Mouse (Mus musculus) embryo, embryonic 11.5 days (tissue): ENCODE results near the gene Cox6b1.

Experiments used
- DNase-seq: peaks from one replicate; pipeline ENCODE4 v3.0.0-alpha.2; 2012; ENCODE audit warnings: low read depth, low spot score

The Cox6b1 gene

GRCm38 (mm10) chr7:30610043-30610442 is 15.9 kb downstream of the Cox6b1 start:
- no peak for DNase-seq

- DNase-seq, result no peak
These were observed 17.5 kb downstream of the Cox6b1 start for GRCm38 (mm10) chr7:30608476-30608875.

- no peak for DNase-seq
These were observed 18.1 kb downstream of the Cox6b1 start for GRCm38 (mm10) chr7:30607706-30608309.

DNA sequence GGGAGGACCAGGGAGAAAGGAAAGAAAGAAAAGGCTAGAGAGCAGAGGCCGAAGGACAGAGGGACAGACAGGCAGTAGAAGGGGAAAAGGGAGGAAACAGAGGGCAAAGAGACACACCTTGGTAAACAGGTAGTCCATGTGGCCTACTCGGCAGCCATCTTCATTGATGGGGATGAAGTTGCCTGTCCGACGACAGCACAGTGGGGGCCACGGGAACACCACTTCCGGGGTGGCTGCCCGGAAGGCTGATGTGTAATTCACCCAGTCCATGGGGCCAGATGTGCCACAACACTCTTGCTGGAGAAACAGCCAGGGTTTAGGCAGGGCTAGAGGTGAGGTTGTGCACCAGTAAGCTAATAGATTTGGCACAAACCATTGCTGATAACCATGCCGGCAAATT is 21.0 kb downstream of the Cox6b1 start:
- DNase-seq, result no peak

DNA sequence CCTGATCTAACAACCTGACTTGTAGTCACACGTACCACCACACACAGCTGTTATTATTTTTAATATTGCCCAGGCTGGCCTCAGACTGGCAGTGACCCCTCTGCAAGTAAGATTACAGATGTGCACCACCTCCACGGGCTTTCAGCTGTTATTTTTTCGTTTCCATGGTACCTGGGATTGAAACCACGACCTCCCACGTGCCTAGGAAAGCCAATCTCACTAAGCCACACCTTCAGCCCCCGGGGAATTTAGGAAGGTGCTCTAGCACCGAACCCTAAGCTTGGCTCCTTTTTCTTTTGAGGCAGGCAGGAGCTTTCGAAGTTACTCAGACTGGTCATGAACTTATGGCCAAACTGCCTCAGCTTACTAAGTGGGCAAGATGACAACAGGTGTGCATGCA is 21.5 kb downstream of the Cox6b1 start:
- no peak for DNase-seq

- DNase-seq, result no peak
These were observed 23.4 kb downstream of the Cox6b1 start for GRCm38 (mm10) chr7:30602583-30602982.

GRCm38 (mm10) chr7:30600651-30601050 is 25.3 kb downstream of the Cox6b1 start:
- no peak for DNase-seq

DNA sequence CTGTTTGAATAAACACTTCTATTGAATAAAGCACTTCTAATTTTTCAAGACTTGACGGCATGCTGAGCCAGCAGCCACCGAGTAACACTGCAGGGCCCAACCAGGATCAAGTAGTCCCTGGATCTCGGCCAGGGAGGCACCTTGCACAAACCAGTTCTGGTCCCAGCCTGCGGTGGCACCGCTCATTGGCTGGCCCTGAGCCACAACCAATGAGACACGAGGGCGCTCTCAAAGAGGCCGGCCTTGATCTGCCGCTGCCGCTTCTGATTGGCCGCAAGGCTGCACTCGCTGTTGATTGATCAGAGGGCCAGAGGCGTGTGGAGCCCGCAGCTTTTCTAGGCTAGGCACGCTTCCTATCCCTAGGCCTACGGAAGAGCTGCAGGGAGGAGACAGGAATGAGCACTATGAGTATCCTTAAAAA is 26.0 kb downstream of the Cox6b1 start:
- DNase-seq, result peak; percentile 74

DNA sequence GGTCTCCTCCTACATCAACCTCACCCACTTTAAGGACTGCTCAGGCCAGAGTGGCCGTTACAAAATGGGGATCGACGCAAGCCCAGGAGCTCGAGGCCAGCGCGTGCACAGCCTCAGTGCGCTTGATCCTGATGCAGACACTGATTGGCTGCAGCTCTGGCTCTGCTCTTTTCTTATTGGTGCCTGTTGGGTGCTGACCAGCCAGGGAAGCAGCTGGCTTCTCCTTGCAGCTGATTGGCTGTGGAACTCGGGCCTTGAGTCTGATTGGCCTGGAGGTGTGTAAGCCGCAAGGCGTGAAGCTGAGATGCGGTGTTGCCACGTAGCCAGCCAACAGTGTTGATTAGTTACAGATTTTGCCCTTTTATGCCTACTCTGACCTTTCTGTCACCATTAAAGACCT is 27.2 kb downstream of the Cox6b1 start, which contains the start of gene Zbtb32:
Zbtb32 (minus strand) TSS at position 124 of the 400 bp plus-strand sequence.
- no peak for DNase-seq

DNA sequence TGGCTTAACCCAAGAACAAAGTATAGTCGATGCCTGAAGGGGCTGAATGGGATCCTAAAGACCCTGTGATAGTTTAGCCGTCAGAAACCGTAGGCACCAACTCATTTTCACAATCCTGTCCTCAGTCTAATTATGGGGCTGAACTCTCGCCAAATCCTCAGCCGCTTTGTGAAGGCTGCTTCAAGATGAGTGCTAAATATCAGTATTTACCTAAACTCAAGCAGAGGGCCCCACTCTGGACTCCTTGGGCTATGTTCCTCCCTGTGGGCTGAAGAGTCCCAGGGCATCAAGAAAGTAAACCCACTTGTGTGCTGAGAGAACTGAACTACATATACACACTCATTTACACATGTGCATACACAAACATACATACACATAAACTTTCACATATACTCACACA is 29.1 kb downstream of the Cox6b1 start:
- no peak for DNase-seq

GRCm38 (mm10) chr7:30596093-30596492 is 29.9 kb downstream of the Cox6b1 start:
- no peak for DNase-seq

- DNase-seq, result no peak
These were observed 31.4 kb downstream of the Cox6b1 start for GRCm38 (mm10) chr7:30594510-30595024.

DNA sequence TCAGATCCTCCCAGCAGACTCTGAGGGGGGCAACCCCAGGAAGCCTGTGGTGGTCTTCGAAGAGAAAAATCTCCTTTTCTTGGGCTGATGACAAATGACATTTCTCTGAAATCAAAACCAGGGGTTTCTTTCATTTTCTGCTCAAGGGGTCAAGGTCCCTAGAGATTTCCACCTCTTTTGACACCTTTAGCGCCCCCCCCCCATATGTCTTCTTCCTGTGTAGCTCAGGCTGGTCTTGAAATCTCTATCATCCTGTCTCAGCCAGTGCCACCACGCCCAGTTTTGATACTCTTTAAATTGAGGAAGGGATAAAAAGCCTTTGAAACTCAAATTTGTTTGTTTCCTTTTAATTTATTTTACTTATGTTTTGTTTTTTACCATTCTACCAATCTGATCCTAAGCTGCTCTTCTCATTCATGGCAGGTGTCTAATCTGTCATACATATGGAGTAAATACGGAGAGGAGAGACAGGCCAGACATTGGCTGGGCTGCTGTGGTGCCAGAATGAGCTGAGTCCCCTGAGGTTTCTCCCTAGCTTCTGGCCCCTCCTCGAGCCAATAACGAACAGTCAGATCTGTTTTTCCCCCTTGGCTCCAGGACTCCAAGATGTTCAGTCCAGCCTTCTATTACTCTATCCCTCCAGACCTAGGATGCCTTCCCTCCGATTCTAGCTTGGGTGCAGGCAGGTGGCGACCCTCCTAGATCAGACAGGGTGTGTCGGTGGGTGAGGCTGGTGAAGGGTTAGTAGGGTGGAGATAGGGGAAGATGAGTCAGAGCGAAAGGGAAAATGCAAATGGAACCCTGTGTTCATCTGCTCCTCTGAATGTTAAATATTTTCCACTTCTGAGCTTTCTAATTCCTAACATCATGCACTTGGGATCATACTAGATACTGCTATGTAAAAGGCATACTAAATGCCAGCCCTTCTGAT is 32.1 kb downstream of the Cox6b1 start:
- DNase-seq, result no peak

- DNase-seq, result no peak
These were observed 33.1 kb downstream of the Cox6b1 start for GRCm38 (mm10) chr7:30592772-30593423.

DNA sequence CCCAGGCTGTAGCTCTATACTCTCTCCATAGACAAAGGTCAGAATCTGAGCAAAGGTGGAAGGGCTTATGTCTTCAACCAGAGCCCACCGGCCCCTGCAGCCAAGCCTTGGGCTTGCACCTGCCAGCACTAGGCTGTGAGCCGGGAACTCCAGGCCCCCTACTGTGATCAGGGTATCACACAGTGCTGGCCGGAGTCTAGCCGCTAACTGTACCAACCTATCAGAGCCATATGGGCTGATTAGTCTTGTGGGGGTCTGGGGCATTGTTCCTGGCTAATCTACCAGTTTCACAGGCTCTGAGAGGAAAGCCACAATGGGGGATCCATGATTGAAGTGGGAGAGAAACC is 34.4 kb downstream of the Cox6b1 start:
- no peak for DNase-seq

- no peak for DNase-seq
These were observed 34.9 kb downstream of the Cox6b1 start for GRCm38 (mm10) chr7:30590927-30591604.

GRCm38 (mm10) chr7:30589435-30590301 is 36.3 kb downstream of the Cox6b1 start:
- DNase-seq, result peak; percentile 80

DNA sequence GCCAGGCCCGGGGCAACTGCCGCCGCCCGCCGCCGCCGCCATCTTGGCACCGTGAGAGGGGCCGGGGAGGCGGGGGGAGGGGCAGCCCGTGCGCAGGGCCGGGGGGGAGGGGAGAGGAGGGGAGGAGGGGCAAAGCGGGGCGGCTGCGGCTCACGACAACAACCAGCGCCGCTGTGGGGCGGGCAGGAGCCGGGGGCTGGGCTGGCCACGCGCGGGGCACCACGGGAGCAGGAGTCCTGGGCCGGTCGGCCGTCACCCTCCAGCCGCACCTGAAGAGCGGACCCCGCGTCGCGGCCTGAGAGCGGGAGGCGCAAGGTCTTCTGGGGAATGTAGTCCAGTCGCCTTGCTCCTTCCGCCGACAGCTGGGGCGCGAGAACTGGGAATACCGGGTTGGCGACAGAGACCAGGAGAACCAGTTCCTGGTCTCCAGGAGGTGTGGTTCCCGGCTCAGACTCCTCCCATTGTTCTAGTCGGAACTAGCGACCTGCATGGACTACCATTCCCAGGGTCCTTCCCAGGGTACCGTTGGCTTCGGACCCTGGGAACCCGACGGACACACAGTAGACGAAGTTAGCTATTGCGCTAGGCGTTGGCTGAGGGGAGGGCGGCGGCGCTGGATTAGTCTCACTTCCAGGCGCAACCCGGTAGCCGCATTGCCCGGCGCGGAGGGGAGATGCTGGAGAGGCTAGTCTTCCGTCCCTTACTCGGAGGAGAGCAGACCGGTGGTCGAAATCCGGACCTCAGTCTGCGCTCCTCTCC is 37.1 kb downstream of the Cox6b1 start, which contains the start of gene Kmt2b:
Kmt2b (minus strand) TSS at position 51 of the 759 bp plus-strand sequence.
- peak; percentile 92 for DNase-seq

GRCm38 (mm10) chr7:30587842-30588667 is 37.9 kb downstream of the Cox6b1 start:
- DNase-seq, result no peak
